9 mouse cellular contexts compared by ENCODE assay signal in genomic region chr7:70368751-70369060, GRCm38 (mm10). TPM values are rescaled to one million over a fixed set of nuclear protein-coding genes. Genes with fewer than 3 reads are reported as not detected.
DNase-seq lines count a peak whose midpoint lies in the region; ATAC-seq and TF ChIP-seq lines count a peak whose summit lies in the region.
"Had no signal": no experiment of that assay in that cellular context is flagged by ENCODE, and none has a peak within 500 bp of the region (broad histone marks: within the 10 kb centered on the region; RNA-seq: fewer than 3 reads in every experiment).

No protein-coding gene starts in this region.

- no peaks in the 10 kb centered on the region for H3K36me3 ChIP-seq in spleen, adult 2 months (ENCODE audit: control insufficient read depth, insufficient read depth, low read length)
- no peaks in the 10 kb centered on the region for H3K36me3 ChIP-seq in liver, embryonic 13.5 days

- H3K9ac ChIP-seq in liver, embryonic 13.5 days = 0 out of 2 replicates have a peak overlapping the region, but pooled peaks have one; percentile 22

- DNase-seq in heart, adult 11 months = peak; percentile 91
- no peak for DNase-seq in heart, postnatal 36 days
- DNase-seq in spleen, adult 2 months (ENCODE audit: low read depth in 1 of 2, low spot score in 2 of 2) = no peak
- DNase-seq in spleen, postnatal 4 days (ENCODE audit: low spot score in 2 of 2) = no peak
- DNase-seq in liver, embryonic 13.5 days = no peak
- no peak for DNase-seq in T-cell, adult 2 months (ENCODE audit: low spot score)
- no peak for DNase-seq in natural killer cell, adult 2 months (ENCODE audit: low spot score in 2 of 2)
- DNase-seq in layer of hippocampus, adult 9-10 months (ENCODE audit: low spot score) = no peak

- WGBS in spleen, adult 2 months = 15% methylated on average over 4 of the region's 4 CpGs
- 11% methylated on average over 4 of the region's 4 CpGs for WGBS in liver, embryonic 13.5 days (ENCODE audit: insufficient replicate concordance)

- peaks cover 4% of the 10 kb centered on the region for H3K27me3 ChIP-seq in spleen, adult 2 months (ENCODE audit: control insufficient read depth, insufficient read depth, low read length)
- peaks cover 80% of the 10 kb centered on the region for H3K27me3 ChIP-seq in liver, embryonic 13.5 days

- H3K9me3 ChIP-seq in liver, embryonic 13.5 days (replicated peaks) = no peaks in the 10 kb centered on the region

- H3K4me2 ChIP-seq in liver, embryonic 13.5 days = peak overlapping the region; percentile 56; the same call in 1 of the 2 replicates

- no peak for ATAC-seq in liver, embryonic 13.5 days (ENCODE audit: low read depth)

- H3K27ac ChIP-seq in spleen, adult 2 months (ENCODE audit: insufficient read depth, low read length) = peak overlapping the region; percentile 75; the same call in 1 of the 2 replicates
- H3K27ac ChIP-seq in liver, embryonic 13.5 days = no peak overlapping the region

- H3K4me3 ChIP-seq in spleen, adult 2 months (ENCODE audit: extremely low read depth, insufficient read depth, insufficient read length) = no peak overlapping the region
- no peak overlapping the region for H3K4me3 ChIP-seq in liver, embryonic 13.5 days (replicated peaks)
- H3K4me3 ChIP-seq: myocyte had no signal

- no peaks in the 10 kb centered on the region for H3K4me1 ChIP-seq in spleen, adult 2 months (ENCODE audit: control insufficient read depth, insufficient read depth, insufficient read length)
- H3K4me1 ChIP-seq in liver, embryonic 13.5 days (replicated peaks) = no peaks in the 10 kb centered on the region

- no peak for TF ChIP-seq POLR2A in spleen, adult 2 months (IDR thresholded peaks at IDR 0.05; ENCODE audit: low read depth, low read length)

- intact Hi-C loops in heart, postnatal 36 days (cut with DNase I) = loop anchor here (5.0 to 10.0 kb wide), 7 partner anchors 259 to 1786 kb away; no protein-coding TSS in a partner anchor

- TF ChIP-seq CTCF in spleen, adult 2 months (IDR thresholded peaks at IDR 0.05; ENCODE audit: extremely low read depth, insufficient read depth, insufficient read length, insufficient replicate concordance) = no peak

RNA-seq across cellular contexts. Expression of gene Nr2f2, which starts 2.2 kb away (rescaled TPM):
- 10 to 100 TPM; 18.9 to 23.9 TPM for total RNA-seq in heart, postnatal 36 days (2021)
- polyA plus RNA-seq in spleen, adult 2 months (2012; rRNA removed) = 84.6 and 134 TPM in 2 replicates
- polyA plus RNA-seq in liver, embryonic 13.5 days (2015; fragmentation: Nextera tagmentation; extraction: Ambion mirVana) = 10.2 and 11.9 TPM in 2 replicates
